Mouse (Mus musculus): ENCODE measurements at regions not wholly inside any gene's neighbourhood (a gene's known extent, or its start where the extent isn't known, plus 50 kb on each side); places are given as distances from the start of the nearest gene placed in this dataset.

DNA sequence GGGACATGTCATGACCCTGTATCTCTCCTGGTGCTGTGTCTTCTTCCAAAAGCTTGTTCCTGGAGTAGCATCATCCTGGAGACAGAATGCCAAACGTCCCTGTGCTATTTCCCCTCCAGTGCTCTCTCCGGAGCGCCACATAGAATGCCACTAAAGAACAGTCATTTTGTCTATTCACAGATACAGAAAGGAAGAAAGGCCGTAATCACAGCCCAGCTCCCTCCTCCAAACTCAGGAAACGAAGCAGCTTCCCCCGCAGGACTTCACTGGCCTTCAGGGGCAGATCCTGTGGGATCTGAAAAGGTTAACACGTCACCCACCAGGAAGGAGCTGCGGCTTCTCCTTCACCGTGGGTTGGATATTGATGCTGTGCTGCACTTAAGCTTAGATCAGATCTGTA lies 140.7 kb downstream of the Usp46 start:
- no peak for DNase-seq (ENCODE audit: low read depth, low spot score)

DNA sequence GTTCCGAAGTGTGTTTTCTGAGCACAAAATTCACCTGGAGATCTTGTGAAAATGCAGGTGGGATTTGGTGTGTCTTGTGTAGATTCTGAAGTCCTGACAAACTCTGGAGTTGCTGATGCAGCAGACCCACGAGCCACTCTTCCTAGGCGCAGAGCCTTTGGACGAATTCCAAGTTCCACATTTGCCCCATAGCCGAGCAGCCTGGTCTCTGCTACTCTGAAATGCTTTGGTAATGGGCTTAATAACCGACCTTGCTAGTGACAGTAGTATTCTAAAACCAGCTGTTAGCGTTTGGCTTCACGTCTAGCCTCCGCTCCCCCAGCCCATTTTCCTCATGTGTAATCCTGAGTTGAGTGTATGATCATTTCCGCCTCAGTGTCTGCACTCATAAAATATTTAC lies 139.5 kb downstream of the Usp46 start:
- no peak for DNase-seq (ENCODE audit: low read depth, low spot score)

DNA sequence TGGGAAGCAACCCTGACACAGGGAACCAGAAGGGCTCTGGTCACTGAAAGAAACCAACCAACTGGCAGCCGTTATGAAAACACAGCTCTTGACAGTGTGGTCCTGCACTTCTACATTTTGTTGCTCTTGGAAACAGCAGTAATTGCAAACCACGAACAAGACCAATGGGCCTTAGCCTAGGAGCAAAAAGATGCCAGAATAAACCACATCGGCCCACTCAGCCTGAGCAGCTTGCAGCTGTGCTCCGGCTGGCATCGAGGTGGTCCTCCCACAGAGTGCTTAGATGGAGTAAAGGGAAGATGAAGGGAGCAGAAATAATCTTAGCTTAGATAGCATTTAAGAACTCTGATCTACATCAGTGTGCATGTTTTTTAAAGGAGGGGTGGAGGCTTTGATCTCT lies 138.0 kb downstream of the Usp46 start:
- no peak for DNase-seq (ENCODE audit: low read depth, low spot score)

GRCm38 (mm10) chr5:73937799-73938198 lies 130.4 kb downstream of the Usp46 start:
- DNase-seq (ENCODE audit: low read depth, low spot score): peak; percentile 40

DNA sequence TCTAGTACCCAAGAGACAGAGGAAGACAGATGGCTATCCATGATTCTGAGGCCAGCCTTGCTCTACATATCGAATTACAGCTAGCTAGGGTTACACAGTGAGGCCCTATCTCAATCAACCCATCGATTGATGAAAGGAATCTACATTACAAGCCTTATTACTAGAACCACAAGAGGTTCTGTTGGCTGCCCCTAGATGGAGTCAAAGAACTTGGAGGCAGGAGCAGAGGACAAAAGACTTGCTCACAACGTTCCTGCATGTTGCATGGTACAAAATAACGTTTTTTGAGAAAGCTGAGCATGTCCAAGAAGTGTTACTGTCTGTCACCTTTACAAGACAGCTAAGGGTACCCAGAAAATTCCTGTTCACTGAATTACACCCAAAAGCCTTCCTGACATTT lies 129.8 kb downstream of the Usp46 start:
- no peak for DNase-seq (ENCODE audit: low read depth, low spot score)

GRCm38 (mm10) chr5:73942950-73943349 lies 125.3 kb downstream of the Usp46 start:
- DNase-seq (ENCODE audit: low read depth, low spot score): no peak

- DNase-seq (ENCODE audit: low read depth, low spot score): no peak
Measured at GRCm38 (mm10) chr5:73945671-73946070, 122.6 kb downstream of the Usp46 start.

- DNase-seq (ENCODE audit: low read depth, low spot score): no peak
Measured at GRCm38 (mm10) chr5:73946164-73946563, 122.1 kb downstream of the Usp46 start.

GRCm38 (mm10) chr5:73948031-73948899 lies 120.0 kb downstream of the Usp46 start:
- DNase-seq (ENCODE audit: low read depth, low spot score): no peak
